Mouse (Mus musculus) heart, embryonic 10.5 days (tissue): ENCODE measurements around the gene Icam4. TPM values are rescaled to one million over a fixed set of nuclear protein-coding genes. Genes with fewer than 3 reads are reported as not detected.
A peak's percentile ranks its signal among the peaks of the same experiment; 100 is the strongest.
"Not testable (repeated sequence)": the region's sequence is repeated elsewhere in the genome, so short reads cannot be mapped to it uniquely, and the experiment has no call there.

Experiments
- DNase-seq: peaks from one replicate; pipeline ENCODE4 v3.0.0-alpha.2; 2017; ENCODE audit warnings: low spot score
- H3K27ac ChIP-seq: fragments of 300-500 bp; sonication (generic); 2 replicates; pipeline ENCODE4 v1.5.1; 2016; ENCODE audit warnings: mild to moderate bottlenecking
- H3K27me3 ChIP-seq: fragments of 300-500 bp; sonication (generic); 2 replicates; pipeline ENCODE4 v1.6.1; 2016; ENCODE audit warnings: mild to moderate bottlenecking; ENCODE audit not compliant: poor library complexity, insufficient read depth, severe bottlenecking
- H3K36me3 ChIP-seq: fragments of 300-500 bp; sonication (generic); 2 replicates; pipeline ENCODE4 v1.6.1; 2016; ENCODE audit warnings: mild to moderate bottlenecking, moderate library complexity
- H3K4me1 ChIP-seq: fragments of 300-500 bp; sonication (generic); 2 replicates; pipeline ENCODE4 v1.6.1; 2016; ENCODE audit warnings: mild to moderate bottlenecking
- H3K4me3 ChIP-seq: fragments of 300-500 bp; sonication (generic); 2 replicates; pipeline ENCODE4 v1.5.1; 2016; ENCODE audit warnings: mild to moderate bottlenecking, moderate library complexity
- H3K9me3 ChIP-seq: fragments of 300-500 bp; sonication (generic); 2 replicates; pipeline ENCODE4 v1.6.1; 2016; ENCODE audit warnings: mild to moderate bottlenecking, moderate library complexity
- WGBS: fragments of 180-500 bp; shearing (Covaris S2); methylation state at CpG from one replicate; pipeline ENCODE4 v1.1.7; 2016; 5-methylcytosine and 5-hydroxymethylcytosine counted together
- polyA plus RNA-seq: library from polyadenylated mRNA; unstranded; fragments of >200 nt; fragmentation: Nextera tagmentation; extraction: Ambion mirVana; gene quantifications from 2 replicates; pipeline ENCODE4 v1.2.1, GENCODE M21; 2016

Icam4 gene
- polyA plus RNA-seq, 1 experiment from 2014 or later = 15.2 TPM

DNA sequence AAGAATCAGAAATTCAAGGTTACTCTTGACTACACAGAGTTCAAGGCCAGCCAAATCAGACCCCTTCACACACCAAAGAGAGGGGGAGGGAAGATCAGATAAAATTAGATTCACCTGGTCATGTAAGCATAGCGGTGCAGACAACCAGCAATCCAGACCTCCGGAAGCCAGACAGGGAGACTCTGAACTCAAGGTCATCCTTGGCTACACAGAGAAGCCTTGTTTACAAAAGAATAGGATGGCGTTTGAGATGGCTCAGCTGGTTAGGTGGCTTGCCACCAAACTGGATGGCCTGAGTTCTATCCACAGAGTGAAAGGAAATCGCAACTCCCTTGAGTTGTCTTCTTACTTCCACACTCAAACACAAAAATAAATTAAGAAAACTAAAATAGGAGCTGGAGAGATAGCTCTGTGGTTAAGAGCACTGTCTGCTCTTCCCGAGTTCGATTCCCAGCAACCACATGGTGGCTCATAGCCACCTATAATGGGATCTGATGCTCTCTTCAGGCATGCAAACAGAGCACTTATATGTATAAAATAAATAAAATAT lies 27.4 kb upstream of the Icam4 start:
- Histone ChIP-seq H3K36me3 (peaks cover 21% of the 10 kb centered on the region), H3K4me3 (no peak overlapping the region)
- WGBS = 65% methylated on average over 6 of the region's 6 CpGs

DNA sequence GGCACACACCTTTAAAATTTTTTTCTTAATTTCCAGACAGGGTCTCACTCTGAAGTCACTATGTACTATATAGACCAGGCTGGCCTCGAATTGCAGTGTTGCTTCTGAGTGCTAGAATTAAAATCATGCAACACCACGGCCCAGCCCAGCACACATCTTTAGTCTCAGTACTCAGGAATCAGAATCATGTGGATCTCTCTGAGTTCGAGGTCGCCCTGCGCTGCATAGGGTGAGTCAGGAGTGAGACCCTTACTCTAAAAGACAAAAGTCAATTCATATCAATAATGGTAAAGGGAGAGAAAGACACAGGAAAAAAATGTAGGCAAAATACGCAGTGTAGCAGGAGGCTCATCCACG lies 26.9 kb upstream of the Icam4 start:
- peak overlapping the region; percentile 93 for H3K27ac ChIP-seq
- peaks cover 26% of the 10 kb centered on the region for H3K36me3 ChIP-seq
- WGBS = 17% methylated on average over 7 of the region's 7 CpGs
- no peaks in the 10 kb centered on the region for H3K9me3 ChIP-seq
- H3K27me3 ChIP-seq = no peaks in the 10 kb centered on the region
- DNase-seq = no peak
- peak overlapping the region; percentile 88 for H3K4me3 ChIP-seq
- peaks cover 5% of the 10 kb centered on the region for H3K4me1 ChIP-seq

More for the DNA sequence above, 27.4 kb upstream of the Icam4 start:
- Histone ChIP-seq H3K27ac (no peak overlapping the region), H3K4me1 (peaks cover 5% of the 10 kb centered on the region), H3K27me3 (no peaks in the 10 kb centered on the region), H3K9me3 (no peaks in the 10 kb centered on the region)
- DNase-seq = no peak

DNA sequence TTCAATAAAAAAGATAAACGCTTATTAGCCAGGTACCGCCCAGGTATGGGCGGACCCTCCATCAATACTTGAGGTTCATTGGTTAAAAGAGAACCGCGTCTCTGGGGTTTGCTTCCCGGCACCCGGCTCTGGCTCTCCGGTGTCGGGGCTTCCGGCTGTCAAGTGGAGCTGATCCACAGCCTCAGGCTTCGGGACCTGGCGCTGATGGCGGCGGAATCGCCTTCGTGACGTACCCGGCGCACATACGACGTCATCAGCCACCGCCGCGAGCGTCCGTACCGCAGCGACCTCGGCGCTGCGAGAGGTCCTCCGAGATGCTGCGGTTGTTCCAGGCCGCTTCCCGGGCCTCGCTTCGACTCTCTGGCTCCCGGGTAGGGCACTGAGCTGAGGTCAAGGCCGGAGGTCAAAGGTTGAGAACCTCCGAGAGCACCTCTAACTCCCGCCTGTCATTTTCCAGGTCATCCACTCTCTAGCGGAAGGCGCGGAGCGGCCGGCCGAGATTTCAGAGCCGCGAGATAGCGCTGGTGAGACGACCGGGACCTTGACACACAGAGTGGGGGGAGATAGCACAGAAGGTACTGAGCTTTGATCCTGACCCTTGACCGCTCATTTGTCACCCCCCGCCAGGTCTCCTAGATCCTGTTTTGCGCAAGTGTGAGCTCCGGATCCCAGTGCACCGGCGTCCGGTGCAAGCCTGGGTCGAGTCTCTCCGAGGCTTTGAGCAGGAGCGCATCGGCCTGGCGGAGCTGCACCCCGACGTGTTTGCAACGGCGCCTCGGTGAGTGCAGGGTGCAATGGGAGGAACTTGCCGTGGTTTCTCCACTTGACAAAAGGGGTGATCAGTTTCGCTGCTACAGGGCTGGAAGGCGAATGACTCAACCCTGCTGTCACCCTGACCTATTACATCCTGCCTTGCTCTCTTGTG lies 26.3 kb upstream of the Icam4 start, which contains the start of gene Mrpl4:
Mrpl4 (plus strand) TSS at position 112 of the 925 bp plus-strand sequence.
- Histone ChIP-seq H3K4me3 (peak within 1 kb of the TSS; percentile 88), H3K9me3 (no peaks in the 10 kb centered on the region), H3K36me3 (peaks cover 33% of the 10 kb centered on the region), H3K27me3 (no peaks in the 10 kb centered on the region), H3K4me1 (peaks cover 5% of the 10 kb centered on the region), H3K27ac (peak within 1 kb of the TSS; percentile 93)
- under 1% methylated on average over 72 of the region's 72 CpGs for WGBS
- peak; percentile 95 for DNase-seq

DNA sequence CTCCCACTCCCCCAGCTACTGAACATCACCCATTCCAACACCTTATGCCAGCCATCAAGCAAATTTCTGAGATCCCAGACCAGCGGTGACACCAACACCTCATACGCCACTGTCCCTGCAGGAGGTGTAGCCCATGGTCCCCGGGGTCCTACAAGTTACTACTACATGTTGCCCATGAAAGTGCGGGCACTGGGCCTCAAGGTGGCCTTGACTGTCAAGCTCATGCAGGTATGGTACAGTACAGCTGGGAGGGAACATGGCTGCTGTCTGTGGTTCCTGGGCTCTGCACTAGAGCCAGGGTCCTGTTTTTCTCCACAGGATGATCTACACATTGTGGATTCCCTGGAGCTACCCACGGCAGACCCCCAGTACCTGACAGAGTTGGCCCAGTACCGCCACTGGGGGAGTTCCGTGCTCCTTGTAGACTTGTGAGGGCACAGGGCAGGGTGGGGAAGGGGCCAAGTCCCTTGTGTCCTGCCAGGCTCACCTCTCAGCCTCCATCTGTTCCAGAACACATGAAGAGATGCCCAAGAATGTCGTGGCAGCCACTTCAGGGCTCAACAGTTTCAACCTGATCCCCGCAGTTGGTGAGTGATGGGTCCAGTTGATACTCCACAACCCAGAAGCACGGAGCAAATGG lies 21.7 kb upstream of the Icam4 start:
- no peak for DNase-seq
- H3K4me3 ChIP-seq = no peak overlapping the region
- H3K36me3 ChIP-seq = peaks cover 49% of the 10 kb centered on the region
- WGBS = 91% methylated on average over 10 of the region's 10 CpGs
- H3K9me3 ChIP-seq = no peaks in the 10 kb centered on the region
- no peak overlapping the region for H3K27ac ChIP-seq
- H3K4me1 ChIP-seq = peaks cover 8% of the 10 kb centered on the region
- H3K27me3 ChIP-seq = peaks cover 6% of the 10 kb centered on the region; the same call in 1 of the 2 replicates

DNA sequence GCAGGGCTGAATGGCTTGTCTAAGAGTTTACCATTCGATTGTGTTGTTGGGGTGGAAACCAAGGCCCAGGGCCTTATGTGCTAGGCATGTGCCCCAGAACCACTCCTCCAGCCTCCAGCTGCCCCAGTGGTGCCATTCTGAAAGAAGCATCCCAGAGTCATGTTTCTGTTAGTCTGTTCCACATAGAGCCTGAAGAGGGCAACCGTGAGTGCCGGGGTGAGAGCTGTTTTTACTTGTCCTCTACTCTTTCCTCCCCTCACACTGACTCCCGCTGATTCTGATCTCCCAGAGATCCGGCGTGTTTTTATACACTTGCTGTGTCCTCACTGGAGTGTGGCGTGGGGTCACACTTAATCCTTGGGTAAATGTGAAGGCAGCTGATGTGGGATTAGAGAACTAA lies 21.2 kb upstream of the Icam4 start:
- DNase-seq = no peak
- WGBS = 81% methylated on average over 7 of the region's 7 CpGs
- Histone ChIP-seq H3K36me3 (peaks cover 49% of the 10 kb centered on the region), H3K9me3 (no peaks in the 10 kb centered on the region), H3K4me1 (peaks cover 8% of the 10 kb centered on the region), H3K27me3 (peaks cover 6% of the 10 kb centered on the region; the same call in 1 of the 2 replicates), H3K4me3 (no peak overlapping the region), H3K27ac (no peak overlapping the region)

DNA sequence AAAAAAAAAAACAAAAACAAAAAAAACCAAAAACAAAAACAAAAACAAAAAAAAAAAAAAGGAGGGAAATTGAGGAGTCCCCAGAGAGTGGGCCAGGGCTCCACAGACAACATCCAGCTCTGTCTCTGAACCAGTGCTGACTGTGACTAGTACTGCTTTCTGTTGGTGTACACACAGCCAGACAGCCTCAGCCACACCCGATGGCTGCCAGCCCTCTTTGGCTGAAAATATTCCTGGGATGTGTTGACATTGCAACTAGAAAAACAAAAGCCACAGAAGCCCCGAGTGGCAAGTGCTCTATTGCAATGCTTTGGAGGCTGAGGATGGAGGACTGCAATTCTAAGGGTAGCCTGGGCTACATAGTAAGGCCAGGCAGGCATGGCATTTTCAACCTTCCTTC lies 18.8 kb upstream of the Icam4 start:
- Histone ChIP-seq H3K36me3 (peaks cover 40% of the 10 kb centered on the region), H3K27me3 (peaks cover 23% of the 10 kb centered on the region), H3K4me3 (no peak overlapping the region), H3K9me3 (no peaks in the 10 kb centered on the region), H3K4me1 (peaks cover 12% of the 10 kb centered on the region), H3K27ac (no peak overlapping the region)
- 48% methylated on average over 2 of the region's 2 CpGs for WGBS
- DNase-seq = no peak

DNA sequence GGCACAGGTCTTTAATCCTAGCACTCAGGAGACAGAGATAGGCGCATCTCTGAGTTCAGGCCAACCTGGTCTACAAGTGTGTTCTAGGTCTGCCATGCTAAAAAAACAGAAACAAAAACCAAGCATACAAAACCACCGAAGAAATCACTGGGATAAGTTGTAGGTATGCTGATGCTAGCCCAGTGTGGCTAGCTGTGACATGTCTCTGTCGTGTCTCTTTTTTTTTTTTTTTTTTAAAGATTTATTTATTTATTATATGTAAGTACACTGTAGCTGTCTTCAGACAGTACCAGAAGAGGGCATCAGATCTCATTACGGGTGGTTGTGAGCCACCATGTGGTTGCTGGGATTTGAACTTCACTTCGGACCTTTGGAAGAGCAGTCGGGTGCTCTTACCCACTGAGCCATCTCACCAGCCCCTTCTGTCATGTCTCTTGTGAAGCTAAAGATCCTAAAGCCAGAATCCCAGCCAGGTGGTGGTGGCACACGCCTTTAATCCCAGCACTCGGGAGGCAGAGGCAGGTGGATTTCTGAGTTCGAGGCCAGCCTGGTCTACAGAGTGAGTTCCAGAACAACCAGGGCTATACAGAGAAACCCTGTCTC lies 18.1 kb upstream of the Icam4 start:
- WGBS = 64% methylated on average over 9 of the region's 9 CpGs

DNA sequence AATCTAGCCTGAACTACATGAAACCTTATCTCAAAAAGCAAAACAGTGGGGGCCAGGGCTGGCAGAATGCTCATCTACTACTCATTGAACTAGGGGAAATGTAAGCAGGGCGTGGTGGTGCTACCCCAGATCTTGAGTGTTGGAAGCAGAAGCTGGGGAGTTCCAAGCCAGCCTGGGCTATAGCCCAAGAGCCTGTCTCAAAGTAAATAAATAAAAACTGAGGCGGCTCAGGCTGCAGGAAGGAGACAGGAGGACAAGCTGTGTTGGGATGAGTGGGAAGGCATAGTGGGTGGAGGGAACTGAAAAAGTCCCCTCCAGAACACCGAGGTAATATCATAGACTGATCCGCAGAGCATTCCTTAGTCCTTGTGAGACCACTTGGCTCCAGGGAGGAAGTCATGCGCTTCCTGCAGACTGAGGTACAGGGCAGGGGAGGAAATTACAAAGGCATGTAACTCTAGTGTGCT lies 17.3 kb upstream of the Icam4 start:
- Histone ChIP-seq H3K27ac (peak overlapping the region; percentile 36; the same call in 1 of the 2 replicates), H3K4me3 (no peak overlapping the region), H3K4me1 (peaks cover 27% of the 10 kb centered on the region), H3K27me3 (peaks cover 38% of the 10 kb centered on the region), H3K36me3 (peaks cover 26% of the 10 kb centered on the region), H3K9me3 (no peaks in the 10 kb centered on the region)
- WGBS = 53% methylated on average over 5 of the region's 5 CpGs
- no peak for DNase-seq

More for the DNA sequence above, 18.1 kb upstream of the Icam4 start:
- H3K27me3 ChIP-seq = peaks cover 30% of the 10 kb centered on the region
- H3K9me3 ChIP-seq, DNase-seq, H3K27ac ChIP-seq, H3K4me3 ChIP-seq: not testable (repeated sequence)
- peaks cover 33% of the 10 kb centered on the region for H3K36me3 ChIP-seq
- peaks cover 19% of the 10 kb centered on the region for H3K4me1 ChIP-seq

DNA sequence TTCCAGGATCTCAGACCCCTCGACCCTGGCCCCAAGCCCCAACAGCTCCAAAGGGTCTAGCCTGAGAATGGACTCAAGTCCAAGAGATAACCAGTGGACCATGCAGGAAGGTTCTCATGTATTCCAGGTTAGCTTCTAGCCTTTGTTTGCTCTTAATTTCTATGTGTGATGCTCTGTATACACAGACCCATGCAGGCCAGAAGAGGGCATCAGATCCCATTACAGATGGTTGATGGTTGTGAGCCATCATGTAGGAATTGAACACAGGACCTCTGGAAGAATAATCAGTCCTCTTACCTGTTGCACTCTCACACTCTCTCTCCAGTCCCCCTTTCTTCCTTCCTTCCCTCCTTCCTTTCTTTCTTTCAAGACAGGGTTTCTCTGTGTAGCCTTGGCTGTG lies 16.8 kb upstream of the Icam4 start:
- Histone ChIP-seq H3K4me3 (no peak overlapping the region), H3K36me3 (peaks cover 21% of the 10 kb centered on the region), H3K9me3 (no peaks in the 10 kb centered on the region), H3K27me3 (peaks cover 43% of the 10 kb centered on the region), H3K4me1 (peaks cover 27% of the 10 kb centered on the region), H3K27ac (peak overlapping the region; percentile 36; the same call in 1 of the 2 replicates)
- WGBS = 33% methylated on average over 1 of the region's 1 CpGs
- DNase-seq = no peak

DNA sequence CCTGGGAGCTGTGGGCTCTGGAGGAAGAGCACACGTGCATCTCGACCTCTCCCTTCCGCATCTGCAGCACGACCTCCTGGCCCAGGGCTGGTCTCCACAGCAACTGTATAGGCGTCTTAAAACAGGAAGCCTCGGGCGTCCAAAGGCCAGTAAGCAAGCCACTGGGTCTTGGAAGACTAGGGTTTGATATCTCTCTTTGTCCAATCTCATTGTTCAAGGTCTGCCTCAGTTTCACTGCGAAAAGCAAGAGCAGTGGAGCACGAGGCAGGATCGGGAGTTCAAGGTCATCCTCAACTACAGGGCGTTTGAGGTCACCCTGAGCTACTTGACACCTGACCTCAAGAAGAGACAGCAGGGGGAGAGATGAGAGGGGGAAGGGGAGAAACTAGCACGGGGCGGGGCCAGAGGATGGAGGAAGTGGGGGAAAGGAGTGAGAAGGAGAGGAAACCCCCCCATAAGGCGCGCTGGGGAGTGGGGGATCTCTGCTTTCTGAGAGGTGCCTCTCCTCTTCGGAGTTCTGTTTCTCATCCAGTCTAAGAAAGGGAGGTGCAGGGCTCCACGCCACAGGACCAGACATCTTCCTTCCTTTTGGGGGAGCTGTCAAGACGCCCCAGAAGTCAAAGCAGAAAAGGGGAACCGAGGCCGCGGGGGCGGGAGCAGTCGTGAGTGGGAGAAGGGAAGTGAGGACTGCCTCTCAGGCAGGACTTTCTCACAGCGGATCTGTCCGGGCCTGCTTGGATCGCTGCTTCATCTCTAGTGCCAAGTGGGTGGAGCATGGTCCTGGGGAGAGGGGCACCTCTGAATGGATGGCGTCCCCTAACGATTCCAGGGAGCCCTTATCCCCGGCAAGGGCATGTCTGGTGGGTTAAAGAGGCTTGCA lies 14.2 kb upstream of the Icam4 start:
- Histone ChIP-seq H3K27me3 (peaks cover 64% of the 10 kb centered on the region), H3K27ac (peak overlapping the region; percentile 47), H3K9me3 (no peaks in the 10 kb centered on the region), H3K4me1 (peaks cover 27% of the 10 kb centered on the region), H3K4me3 (peak overlapping the region; percentile 57), H3K36me3 (no peaks in the 10 kb centered on the region)
- DNase-seq = no peak
- 1% methylated on average over 29 of the region's 29 CpGs for WGBS

DNA sequence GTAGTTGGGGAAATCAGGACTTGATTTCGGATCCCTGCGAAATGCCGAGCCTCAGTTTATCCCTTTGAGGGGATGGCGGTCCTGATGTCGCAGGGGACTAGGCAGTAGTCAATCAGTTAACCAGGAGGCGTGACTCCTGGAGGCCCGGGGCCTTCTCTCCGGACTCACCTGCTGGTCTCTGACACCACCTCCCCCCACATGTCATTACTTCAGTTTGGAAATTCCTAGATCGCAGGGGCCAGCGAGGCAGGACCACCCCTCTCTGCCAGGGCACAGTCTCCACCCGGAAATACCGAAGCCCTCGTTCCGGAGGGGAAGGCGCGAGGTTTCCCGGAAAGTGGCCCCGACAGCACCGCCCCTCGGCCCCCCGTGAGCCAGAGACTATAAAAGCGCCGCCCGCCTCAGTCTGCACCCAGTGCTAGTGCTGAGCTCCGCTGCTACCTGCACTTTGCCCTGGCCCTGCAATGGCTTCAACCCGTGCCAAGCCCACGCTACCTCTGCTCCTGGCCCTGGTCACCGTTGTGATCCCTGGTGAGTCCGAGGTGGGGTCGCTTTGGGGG lies 13.5 kb upstream of the Icam4 start, which contains the start of gene Icam1:
Icam1 (plus strand) TSS at position 415 of the 560 bp plus-strand sequence.
- Histone ChIP-seq H3K36me3 (no peaks in the 10 kb centered on the region), H3K27ac (peak within 1 kb of the TSS; percentile 47), H3K9me3 (no peaks in the 10 kb centered on the region), H3K4me1 (peaks cover 27% of the 10 kb centered on the region), H3K27me3 (peaks cover 64% of the 10 kb centered on the region), H3K4me3 (peak within 1 kb of the TSS; percentile 57)
- 2% methylated on average over 30 of the region's 30 CpGs for WGBS
- DNase-seq = no peak
